Mouse (Mus musculus): Measurements from ENCODE around the gene Myb. TPM values are rescaled to one million over a fixed set of nuclear protein-coding genes. Genes with fewer than 3 reads are reported as not detected.

Gene Myb
- polyA plus RNA-seq, 1 experiment from 2014 or later = 7.1 TPM

DNA sequence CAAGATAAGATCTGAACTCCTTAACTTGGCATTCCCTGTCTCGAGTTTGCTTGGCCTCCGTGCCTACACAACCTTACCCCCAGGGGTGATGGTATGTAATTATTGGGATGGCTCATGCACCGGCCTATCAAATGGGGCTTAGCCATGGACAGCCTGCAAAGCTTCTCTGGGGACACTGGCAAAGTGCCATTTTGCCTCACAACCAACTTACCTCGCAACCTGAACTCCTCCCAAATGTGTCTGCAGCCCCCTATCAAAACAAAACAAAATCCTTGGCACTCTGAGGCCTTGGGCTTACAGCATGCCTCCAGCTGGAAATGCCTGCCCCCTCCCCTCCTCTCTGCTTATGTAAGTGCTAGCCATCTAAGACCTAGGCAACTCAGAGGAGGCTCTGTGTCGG is 6.4 kb upstream of the Myb start:
- Histone ChIP-seq H3K4me1 (ENCODE audit: control insufficient read depth, insufficient read depth, low read length) (no peaks in the 10 kb centered on the region), H3K27ac (replicated peaks; ENCODE audit: low read depth, low read length) (no peak overlapping the region), H3K9me3 (replicated peaks; ENCODE audit: control insufficient read depth, low read length) (no peaks in the 10 kb centered on the region), H3K4me3 (ENCODE audit: low read depth, low read length) (no peak overlapping the region), H3K9ac (replicated peaks; ENCODE audit: low read length) (no peak overlapping the region), H3K4me2 (ENCODE audit: low read depth, low read length) (no peak overlapping the region), H3K36me3 (replicated peaks; ENCODE audit: control insufficient read depth, insufficient read depth, low read depth, low read length) (no peaks in the 10 kb centered on the region), H3K27me3 (ENCODE audit: control insufficient read depth, insufficient read depth, low read length) (no peaks in the 10 kb centered on the region)
- 82% methylated on average over 5 of the region's 5 CpGs for WGBS
- ATAC-seq (replicated peaks; ENCODE audit: insufficient number of reproducible peaks, low FRiP score, low TSS enrichment, low read depth) = no peak
- DNase-seq (ENCODE audit: low spot score) = no peak

- Histone ChIP-seq H3K27me3 (ENCODE audit: control insufficient read depth, insufficient read depth, low read length) (no peaks in the 10 kb centered on the region), H3K4me1 (ENCODE audit: control insufficient read depth, insufficient read depth, low read length) (no peaks in the 10 kb centered on the region), H3K9me3 (replicated peaks; ENCODE audit: control insufficient read depth, low read length) (no peaks in the 10 kb centered on the region), H3K27ac (replicated peaks; ENCODE audit: low read depth, low read length) (no peak overlapping the region), H3K4me2 (ENCODE audit: low read depth, low read length) (no peak overlapping the region), H3K4me3 (ENCODE audit: low read depth, low read length) (no peak overlapping the region), H3K9ac (replicated peaks; ENCODE audit: low read length) (no peak overlapping the region), H3K36me3 (replicated peaks; ENCODE audit: control insufficient read depth, insufficient read depth, low read depth, low read length) (no peaks in the 10 kb centered on the region)
- ATAC-seq (replicated peaks; ENCODE audit: insufficient number of reproducible peaks, low FRiP score, low TSS enrichment, low read depth) (no peak), DNase-seq (ENCODE audit: low spot score) (no peak)
- WGBS = 81% methylated on average over 4 of the region's 4 CpGs
Measured at GRCm38 (mm10) chr10:21165411-21165810, 4.6 kb upstream of the Myb start.

- no peaks in the 10 kb centered on the region for H3K36me3 ChIP-seq (replicated peaks; ENCODE audit: control insufficient read depth, insufficient read depth, low read depth, low read length)
- H3K9ac ChIP-seq (replicated peaks; ENCODE audit: low read length) = no peak overlapping the region
- ATAC-seq (replicated peaks; ENCODE audit: insufficient number of reproducible peaks, low FRiP score, low TSS enrichment, low read depth) (no peak), DNase-seq (ENCODE audit: low spot score) (no peak)
- peaks cover 4% of the 10 kb centered on the region for H3K4me1 ChIP-seq (ENCODE audit: control insufficient read depth, insufficient read depth, low read length)
- no peak overlapping the region for H3K27ac ChIP-seq (replicated peaks; ENCODE audit: low read depth, low read length)
- no peak overlapping the region for H3K4me3 ChIP-seq (ENCODE audit: low read depth, low read length)
- H3K9me3 ChIP-seq (replicated peaks; ENCODE audit: control insufficient read depth, low read length) = no peaks in the 10 kb centered on the region
- H3K27me3 ChIP-seq (ENCODE audit: control insufficient read depth, insufficient read depth, low read length) = peaks cover 9% of the 10 kb centered on the region; the same call in 1 of the 2 replicates
- H3K4me2 ChIP-seq (ENCODE audit: low read depth, low read length) = no peak overlapping the region
- 42% methylated on average over 3 of the region's 3 CpGs for WGBS
Measured at GRCm38 (mm10) chr10:21162124-21162523, 1.3 kb upstream of the Myb start.

DNA sequence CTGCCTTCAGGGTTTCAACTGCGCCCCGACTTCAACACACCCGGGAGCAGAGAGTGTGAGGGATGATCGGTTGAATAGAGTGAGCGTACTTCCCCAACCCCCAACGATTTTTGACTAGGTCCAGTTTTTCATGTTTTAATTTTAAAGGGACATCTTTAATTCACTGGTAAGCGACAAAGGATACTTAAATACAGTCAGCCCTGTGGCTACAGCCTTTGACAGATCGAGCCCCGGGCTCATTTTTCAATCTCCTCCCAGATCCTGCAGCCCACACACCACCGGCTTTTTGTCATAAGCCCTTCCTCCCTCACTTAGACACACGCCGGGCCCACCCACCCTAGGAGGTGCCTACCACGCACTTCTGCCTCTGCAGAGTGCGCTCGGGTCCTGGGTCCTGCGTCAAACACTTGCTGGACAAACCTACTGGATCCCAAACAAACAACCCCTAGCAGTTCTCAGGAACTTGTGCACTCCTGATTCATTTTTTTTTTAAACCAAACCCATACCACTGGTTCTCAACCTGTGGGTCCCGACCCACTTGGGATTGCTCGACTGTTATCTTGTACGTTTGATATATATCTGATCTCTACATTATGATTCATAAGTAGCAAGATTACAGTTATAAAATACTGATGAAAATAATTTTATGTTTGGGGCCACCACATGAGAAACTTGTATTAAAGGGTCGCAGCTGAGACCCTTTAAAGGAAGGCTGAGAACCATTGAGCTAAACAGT is 743 bp upstream of the Myb start:
- ATAC-seq (replicated peaks; ENCODE audit: insufficient number of reproducible peaks, low FRiP score, low TSS enrichment, low read depth) (peak; percentile 65), DNase-seq (ENCODE audit: low spot score) (peak; percentile 65)
- Histone ChIP-seq H3K9ac (replicated peaks; ENCODE audit: low read length) (peak overlapping the region; percentile 83), H3K4me3 (ENCODE audit: low read depth, low read length) (peak overlapping the region; percentile 66), H3K4me2 (ENCODE audit: low read depth, low read length) (peak overlapping the region; percentile 99), H3K9me3 (replicated peaks; ENCODE audit: control insufficient read depth, low read length) (no peaks in the 10 kb centered on the region), H3K4me1 (ENCODE audit: control insufficient read depth, insufficient read depth, low read length) (peaks cover 4% of the 10 kb centered on the region), H3K27me3 (ENCODE audit: control insufficient read depth, insufficient read depth, low read length) (peaks cover 9% of the 10 kb centered on the region; the same call in 1 of the 2 replicates), H3K27ac (replicated peaks; ENCODE audit: low read depth, low read length) (no peak overlapping the region), H3K36me3 (replicated peaks; ENCODE audit: control insufficient read depth, insufficient read depth, low read depth, low read length) (no peaks in the 10 kb centered on the region)
- 3% methylated on average over 20 of the region's 20 CpGs for WGBS

GRCm38 (mm10) chr10:21159697-21160394 is 938 bp downstream of the Myb start:
- Histone ChIP-seq H3K27me3 (ENCODE audit: control insufficient read depth, insufficient read depth, low read length) (peaks cover 9% of the 10 kb centered on the region; the same call in 1 of the 2 replicates), H3K4me3 (ENCODE audit: low read depth, low read length) (peak overlapping the region; percentile 66), H3K4me2 (ENCODE audit: low read depth, low read length) (peak overlapping the region; percentile 99), H3K9ac (replicated peaks; ENCODE audit: low read length) (peak overlapping the region; percentile 83), H3K4me1 (ENCODE audit: control insufficient read depth, insufficient read depth, low read length) (peaks cover 4% of the 10 kb centered on the region), H3K36me3 (replicated peaks; ENCODE audit: control insufficient read depth, insufficient read depth, low read depth, low read length) (no peaks in the 10 kb centered on the region), H3K9me3 (replicated peaks; ENCODE audit: control insufficient read depth, low read length) (no peaks in the 10 kb centered on the region), H3K27ac (replicated peaks; ENCODE audit: low read depth, low read length) (no peak overlapping the region)
- under 1% methylated on average over 43 of the region's 44 CpGs for WGBS
- DNase-seq (ENCODE audit: low spot score) = peak; percentile 39
- ATAC-seq (replicated peaks; ENCODE audit: insufficient number of reproducible peaks, low FRiP score, low TSS enrichment, low read depth) = peak; percentile 50; the same call in 1 of the 2 replicates

GRCm38 (mm10) chr10:21158918-21159443 is 1.8 kb downstream of the Myb start:
- H3K9me3 ChIP-seq (replicated peaks; ENCODE audit: control insufficient read depth, low read length) = no peaks in the 10 kb centered on the region
- H3K4me2 ChIP-seq (ENCODE audit: low read depth, low read length) = peak overlapping the region; percentile 99
- peak overlapping the region; percentile 66 for H3K4me3 ChIP-seq (ENCODE audit: low read depth, low read length)
- WGBS = under 1% methylated on average over 35 of the region's 35 CpGs
- H3K9ac ChIP-seq (replicated peaks; ENCODE audit: low read length) = peak overlapping the region; percentile 64
- no peak overlapping the region for H3K27ac ChIP-seq (replicated peaks; ENCODE audit: low read depth, low read length)
- no peak for ATAC-seq (replicated peaks; ENCODE audit: insufficient number of reproducible peaks, low FRiP score, low TSS enrichment, low read depth)
- peaks cover 4% of the 10 kb centered on the region for H3K4me1 ChIP-seq (ENCODE audit: control insufficient read depth, insufficient read depth, low read length)
- no peaks in the 10 kb centered on the region for H3K36me3 ChIP-seq (replicated peaks; ENCODE audit: control insufficient read depth, insufficient read depth, low read depth, low read length)
- peak; percentile 34 for DNase-seq (ENCODE audit: low spot score)
- H3K27me3 ChIP-seq (ENCODE audit: control insufficient read depth, insufficient read depth, low read length) = peaks cover 9% of the 10 kb centered on the region; the same call in 1 of the 2 replicates

- ATAC-seq (replicated peaks; ENCODE audit: insufficient number of reproducible peaks, low FRiP score, low TSS enrichment, low read depth) (no peak), DNase-seq (ENCODE audit: low spot score) (peak; percentile 75)
- Histone ChIP-seq H3K9me3 (replicated peaks; ENCODE audit: control insufficient read depth, low read length) (no peaks in the 10 kb centered on the region), H3K9ac (replicated peaks; ENCODE audit: low read length) (peak overlapping the region; percentile 64), H3K27me3 (ENCODE audit: control insufficient read depth, insufficient read depth, low read length) (peaks cover 9% of the 10 kb centered on the region; the same call in 1 of the 2 replicates), H3K36me3 (replicated peaks; ENCODE audit: control insufficient read depth, insufficient read depth, low read depth, low read length) (no peaks in the 10 kb centered on the region), H3K27ac (replicated peaks; ENCODE audit: low read depth, low read length) (no peak overlapping the region), H3K4me1 (ENCODE audit: control insufficient read depth, insufficient read depth, low read length) (peaks cover 4% of the 10 kb centered on the region), H3K4me3 (ENCODE audit: low read depth, low read length) (peak overlapping the region; percentile 66), H3K4me2 (ENCODE audit: low read depth, low read length) (peak overlapping the region; percentile 99)
- WGBS = 2% methylated on average over 19 of the region's 19 CpGs
Measured at GRCm38 (mm10) chr10:21158111-21158917, 2.5 kb downstream of the Myb start.
